Mouse (Mus musculus) C2C12 (cell line): Measurements from ENCODE around the gene Ccdc117. TPM values are rescaled to one million over a fixed set of nuclear protein-coding genes. Genes with fewer than 3 reads are reported as not detected.
A peak's percentile ranks its signal among the peaks of the same experiment; 100 is the strongest.

ENCODE experiments used
- H3K27me3 ChIP-seq: one replicate; pipeline ENCODE4 v1.6.1; 2011; ENCODE audit not compliant: control insufficient read depth, insufficient read depth, insufficient read length
- H3K36me3 ChIP-seq: one replicate; pipeline ENCODE4 v1.6.1; 2011; ENCODE audit not compliant: control insufficient read depth, insufficient read depth
- H3K4me3 ChIP-seq: one replicate; pipeline ENCODE4 v1.5.1; 2011; ENCODE audit warnings: mild to moderate bottlenecking, control low read depth; ENCODE audit not compliant: poor library complexity, insufficient read depth, severe bottlenecking
- H3K79me2 ChIP-seq: one replicate; pipeline ENCODE4 v1.6.1; 2011; ENCODE audit not compliant: control insufficient read depth, insufficient read depth
- H3K79me3 ChIP-seq: one replicate; pipeline ENCODE4 v1.6.1; 2011; ENCODE audit warnings: low read depth, control low read depth
- H3ac ChIP-seq: one replicate; pipeline ENCODE3; 2011; ENCODE audit warnings: low read depth; ENCODE audit not compliant: control insufficient read depth, insufficient read length
- CEBPB ChIP-seq: IDR thresholded peaks from one replicate; pipeline ENCODE4 v1.6.1; 2011; ENCODE audit warnings: low read depth, mild to moderate bottlenecking, control low read depth, moderate library complexity
- CTCF ChIP-seq: IDR thresholded peaks from one replicate; pipeline ENCODE4 v1.5.1; 2011; ENCODE audit not compliant: control insufficient read depth, insufficient read depth, insufficient read length
- FOSL1 ChIP-seq: IDR thresholded peaks from one replicate; pipeline ENCODE4 v1.8.0; 2011; ENCODE audit warnings: mild to moderate bottlenecking, low read length; ENCODE audit not compliant: poor library complexity, insufficient read depth, severe bottlenecking
- MAX ChIP-seq: IDR thresholded peaks from one replicate; pipeline ENCODE4 v1.6.1; 2011; ENCODE audit warnings: mild to moderate bottlenecking, control low read depth
- MYOD1 ChIP-seq: IDR thresholded peaks from one replicate; pipeline ENCODE4 v1.6.1; 2011; ENCODE audit warnings: low read depth; ENCODE audit not compliant: control insufficient read depth, insufficient read length
- MYOG ChIP-seq: IDR thresholded peaks from one replicate; pipeline ENCODE4 v1.6.1; 2011; ENCODE audit not compliant: control insufficient read depth, insufficient read length; ENCODE audit errors: extremely low read depth
- USF1 ChIP-seq: IDR thresholded peaks from one replicate; pipeline ENCODE4 v1.6.1; 2011; ENCODE audit warnings: low read depth, mild to moderate bottlenecking, control low read depth, moderate library complexity
- long read RNA-seq, 2 experiments: library from polyadenylated mRNA; unstranded; transcript quantifications; one replicate each; pipeline ENCODE4 v2.0.0; 2019 to 2020
- polyA plus RNA-seq: library from polyadenylated mRNA; unstranded; fragments of >200 nt; fragmentation: generic; extraction: Trizol; gene quantifications from one replicate; pipeline ENCODE4 v1.2.1, GENCODE M21; 2012; ENCODE audit warnings: missing spikeins

Ccdc117 gene
- polyA plus RNA-seq: 7.7 TPM
- long read RNA-seq, experiment 1, transcript Ccdc117-201 (5 exons, 3,372 nt): major isoform, 9 of 14 reads
- long read RNA-seq, experiment 1, partial matches to known transcripts: 1 of 14 reads
- long read RNA-seq, experiment 1, other reads (novel, unspliced or antisense): 4 of 14 reads
- long read RNA-seq, experiment 2, transcript Ccdc117-201 (5 exons, 3,372 nt): major isoform, 136 of 139 reads
- long read RNA-seq, experiment 2, partial matches to known transcripts: 2 of 139 reads
- long read RNA-seq, experiment 2, other reads (novel, unspliced or antisense): 1 of 139 reads

- Histone ChIP-seq H3K27me3 (no peaks in the 10 kb centered on the region), H3K79me3 (peaks cover 23% of the 10 kb centered on the region), H3ac (peak within 1 kb of the TSS; percentile 91), H3K36me3 (peaks cover 28% of the 10 kb centered on the region), H3K4me3 (peak within 1 kb of the TSS; percentile 59), H3K79me2 (peaks cover 49% of the 10 kb centered on the region)
- TF ChIP-seq USF1 (no peak), CTCF (peak; percentile 9), MAX (peak; percentile 72), FOSL1 (no peak), MYOG (no peak), CEBPB (no peak), MYOD1 (no peak)
Observed at GRCm38 (mm10) chr11:5541799-5542481, at the start of gene Ccdc117. Gene Ccdc117, minus strand, starts transcription at chr11:5542187.

DNA sequence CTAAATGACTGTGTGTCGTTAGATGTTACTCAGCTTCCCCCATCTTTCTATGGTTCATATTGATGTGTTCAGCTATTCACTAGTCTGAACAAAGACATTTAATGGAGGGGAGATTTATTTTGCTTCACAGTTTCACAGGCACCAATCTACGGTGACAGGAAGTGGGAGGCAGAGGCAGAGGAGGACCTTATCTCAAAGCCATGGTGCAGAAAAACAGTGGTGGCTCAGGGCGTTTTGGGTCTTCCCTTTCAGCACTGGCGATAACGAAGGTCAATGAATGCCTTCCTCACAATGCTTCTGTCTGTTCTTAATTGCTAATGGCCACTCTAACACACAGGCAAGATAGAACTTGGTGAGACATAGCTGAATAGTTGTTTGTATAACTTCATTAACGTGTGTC lies 33.1 kb upstream of the Ccdc117 start:
- TF ChIP-seq CEBPB (no peak), FOSL1 (no peak), USF1 (no peak), MYOG (no peak), MAX (no peak), MYOD1 (no peak), CTCF (no peak)
- Histone ChIP-seq H3ac (no peak overlapping the region), H3K36me3 (no peaks in the 10 kb centered on the region), H3K27me3 (no peaks in the 10 kb centered on the region), H3K4me3 (no peak overlapping the region), H3K79me3 (no peaks in the 10 kb centered on the region), H3K79me2 (no peaks in the 10 kb centered on the region)

DNA sequence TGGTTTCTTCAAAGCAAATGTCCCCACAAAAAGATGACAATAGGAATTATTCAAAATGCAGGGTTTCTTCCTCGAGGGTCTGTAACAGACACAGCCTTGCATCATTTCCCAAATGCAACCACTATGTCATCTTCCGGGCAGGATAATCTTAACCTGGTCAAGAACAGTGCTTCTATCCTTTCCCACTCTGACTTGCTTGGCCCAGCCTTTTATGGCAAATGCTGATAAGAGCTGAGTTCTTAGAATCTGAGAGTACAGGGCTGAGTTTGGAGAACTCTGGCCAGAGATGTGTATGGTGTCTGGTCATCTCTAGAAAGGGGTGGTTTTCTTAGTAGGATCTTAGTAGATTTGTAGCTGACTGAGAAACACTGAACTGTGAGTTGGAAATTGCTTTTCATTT lies 31.8 kb upstream of the Ccdc117 start:
- H3ac ChIP-seq: no peak overlapping the region
- TF ChIP-seq MYOD1 (no peak), FOSL1 (no peak), USF1 (no peak), MYOG (no peak), CTCF (no peak), MAX (no peak), CEBPB (no peak)
- no peaks in the 10 kb centered on the region for H3K36me3 ChIP-seq
- no peak overlapping the region for H3K4me3 ChIP-seq
- H3K79me3 ChIP-seq: no peaks in the 10 kb centered on the region
- no peaks in the 10 kb centered on the region for H3K79me2 ChIP-seq
- no peaks in the 10 kb centered on the region for H3K27me3 ChIP-seq

GRCm38 (mm10) chr11:5571856-5572255 lies 29.9 kb upstream of the Ccdc117 start:
- no peak overlapping the region for H3K4me3 ChIP-seq
- no peaks in the 10 kb centered on the region for H3K79me2 ChIP-seq
- no peaks in the 10 kb centered on the region for H3K79me3 ChIP-seq
- no peaks in the 10 kb centered on the region for H3K27me3 ChIP-seq
- H3ac ChIP-seq: no peak overlapping the region
- no peaks in the 10 kb centered on the region for H3K36me3 ChIP-seq
- TF ChIP-seq CEBPB (no peak), USF1 (no peak), MYOD1 (no peak), CTCF (no peak), MAX (no peak), MYOG (no peak), FOSL1 (no peak)

GRCm38 (mm10) chr11:5569474-5569873 lies 27.5 kb upstream of the Ccdc117 start, which contains the start of gene Ankrd36:
Gene Ankrd36, plus strand, starts transcription at chr11:5569684.
- TF ChIP-seq CTCF (no peak), USF1 (no peak)
- H3K79me2 ChIP-seq: no peaks in the 10 kb centered on the region
- no peak within 1 kb of the TSS for H3ac ChIP-seq
- no peaks in the 10 kb centered on the region for H3K79me3 ChIP-seq
- no peaks in the 10 kb centered on the region for H3K27me3 ChIP-seq
- H3K36me3 ChIP-seq: no peaks in the 10 kb centered on the region
- no peak within 1 kb of the TSS for H3K4me3 ChIP-seq
